Mouse (Mus musculus) kidney, adult 2 months (tissue): Measurements from ENCODE around the gene Hnrnpdl. TPM values are rescaled to one million over a fixed set of nuclear protein-coding genes. Genes with fewer than 3 reads are reported as not detected.

ENCODE experiments used
- DNase-seq: peaks from one replicate; pipeline ENCODE4 v3.0.0; 2021
- H3K27ac ChIP-seq: fragments of 200-500 bp; 2 replicates; pipeline ENCODE4 v1.5.1; 2012; ENCODE audit warnings: low read depth, low read length, control low read depth, inconsistent platforms; ENCODE audit not compliant: insufficient read depth
- H3K27me3 ChIP-seq: fragments of 200-500 bp; replicated peaks from 2 replicates; pipeline ENCODE4 v1.6.1; 2012; ENCODE audit warnings: mild to moderate bottlenecking, moderate library complexity, low read length, inconsistent platforms; ENCODE audit not compliant: control insufficient read depth, insufficient read depth
- H3K36me3 ChIP-seq: fragments of 200-500 bp; 2 replicates; pipeline ENCODE4 v1.6.1; 2012; ENCODE audit warnings: mild to moderate bottlenecking, moderate library complexity, low read length, inconsistent platforms; ENCODE audit not compliant: control insufficient read depth, insufficient read depth
- H3K4me1 ChIP-seq: fragments of 200-500 bp; 2 replicates; pipeline ENCODE4 v1.6.1; 2011; ENCODE audit warnings: low read length; ENCODE audit not compliant: control insufficient read depth, insufficient read depth
- H3K4me3 ChIP-seq: fragments of 200-500 bp; 2 replicates; pipeline ENCODE4 v1.5.1; 2011; ENCODE audit warnings: mild to moderate bottlenecking, low read depth, low read length, control low read depth; ENCODE audit not compliant: insufficient read depth
- CTCF ChIP-seq: fragments of 200-500 bp; conservative IDR thresholded peaks from 2 replicates; pipeline ENCODE4 v1.5.1; 2011; ENCODE audit warnings: low read depth, mild to moderate bottlenecking, control low read depth, low read length, moderate library complexity, mixed read lengths; ENCODE audit not compliant: insufficient read depth, insufficient read length
- POLR2A ChIP-seq: fragments of 200-500 bp; IDR thresholded peaks from one replicate; pipeline ENCODE4 v1.6.1; 2011; ENCODE audit warnings: low read depth, low read length, control low read depth
- WGBS: fragments of 180-500 bp; shearing (Covaris S2); methylation state at CpG from one replicate; pipeline ENCODE4 v1.1.7; 2018; 5-methylcytosine and 5-hydroxymethylcytosine counted together
- polyA plus RNA-seq: library from polyadenylated mRNA; depleted of rRNA; stranded (reverse); fragments of >200 nt; gene quantifications from 2 replicates; pipeline ENCODE4 v1.2.3, GENCODE M21; 2012; rRNA removed

The Hnrnpdl gene
- polyA plus RNA-seq, 1 experiment: 40.5 TPM

DNA sequence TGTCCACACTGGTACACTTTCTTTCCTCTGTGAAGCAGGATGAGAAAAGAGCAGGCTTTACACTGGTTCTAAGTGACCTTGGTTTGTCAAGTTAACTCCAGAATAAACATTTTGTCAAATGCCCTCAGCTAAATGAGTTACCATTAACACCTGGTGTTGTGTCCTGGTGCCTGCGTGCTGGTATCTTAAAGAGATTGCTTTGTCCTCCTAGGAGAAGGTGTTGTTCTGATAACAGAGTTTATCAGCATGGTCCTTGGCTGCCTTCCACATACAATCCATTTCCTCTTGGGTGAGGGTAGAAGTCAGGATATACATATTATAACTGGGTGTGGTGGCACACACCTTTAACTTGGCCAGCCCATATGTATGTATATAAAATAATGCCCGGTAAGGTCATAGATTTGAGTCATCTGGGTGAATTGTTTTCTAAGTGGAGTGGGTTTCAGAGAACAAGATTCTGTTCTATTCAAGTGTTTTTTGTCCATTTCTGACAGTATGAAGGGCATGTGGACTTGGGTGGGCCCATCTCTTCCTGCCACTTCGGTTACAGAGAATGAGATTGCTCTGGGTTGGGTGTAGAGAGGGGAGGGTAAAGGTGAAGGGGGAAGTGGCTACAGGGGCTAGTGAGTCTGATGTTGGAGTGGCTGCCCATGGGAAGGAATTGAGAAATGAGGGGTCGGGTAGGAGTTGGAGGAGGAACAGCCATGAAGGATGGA lies 33.0 kb downstream of the Hnrnpdl start:
- 88% methylated on average over 4 of the region's 4 CpGs for WGBS
- H3K36me3 ChIP-seq: no peaks in the 10 kb centered on the region
- H3K4me1 ChIP-seq: no peaks in the 10 kb centered on the region
- no peak for DNase-seq
- H3K27me3 ChIP-seq: no peaks in the 10 kb centered on the region
- TF ChIP-seq CTCF: no peak
- TF ChIP-seq POLR2A: no peak
- no peak overlapping the region for H3K27ac ChIP-seq
- H3K4me3 ChIP-seq: no peak overlapping the region

DNA sequence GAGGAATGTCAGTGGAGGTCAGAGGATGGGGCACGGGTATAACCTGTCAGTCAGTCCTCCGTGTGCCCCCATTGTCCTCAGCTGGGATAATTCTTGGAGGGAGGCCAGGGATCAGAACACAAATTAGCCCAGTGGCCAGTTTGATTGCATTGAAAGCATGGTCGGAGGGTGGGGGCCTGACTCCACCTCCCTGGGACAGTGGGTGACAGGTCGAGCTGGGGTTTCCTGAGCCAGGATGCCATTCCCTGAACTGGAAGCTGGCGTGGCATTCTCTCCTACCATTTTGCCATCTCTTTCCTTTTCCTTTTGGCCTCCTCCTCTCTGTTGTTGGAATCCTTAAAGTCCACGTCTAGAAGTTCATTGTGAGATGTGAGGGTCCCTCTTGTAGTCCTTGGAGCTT lies 33.6 kb downstream of the Hnrnpdl start:
- no peaks in the 10 kb centered on the region for H3K27me3 ChIP-seq
- no peak overlapping the region for H3K27ac ChIP-seq
- no peak for DNase-seq
- H3K4me3 ChIP-seq: no peak overlapping the region
- no peaks in the 10 kb centered on the region for H3K4me1 ChIP-seq
- H3K36me3 ChIP-seq: no peaks in the 10 kb centered on the region
- whole genome bisulfite sequencing: 84% methylated on average over 6 of the region's 6 CpGs
- TF ChIP-seq POLR2A (no peak), CTCF (no peak)

DNA sequence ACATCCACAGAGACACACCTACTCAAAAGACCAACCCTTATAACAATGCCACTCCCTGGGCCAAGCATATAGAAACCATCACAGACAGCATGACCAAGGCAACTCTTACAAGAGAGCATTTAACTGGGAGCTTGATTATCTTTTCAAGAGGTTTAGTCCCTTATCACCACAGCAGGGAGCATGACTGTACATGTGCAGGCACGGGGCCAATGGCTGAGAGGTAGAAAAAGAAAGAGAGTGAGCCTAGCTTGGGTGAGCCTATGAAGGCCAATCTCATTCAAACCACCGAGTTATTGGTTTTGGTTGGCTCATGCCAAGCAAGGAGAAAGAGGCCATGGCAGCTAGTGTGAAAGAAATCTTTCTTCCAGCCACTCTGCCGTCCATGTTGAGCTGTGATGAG lies 34.0 kb downstream of the Hnrnpdl start:
- no peak for TF ChIP-seq CTCF
- TF ChIP-seq POLR2A: no peak
- WGBS: 74% methylated on average over 3 of the region's 3 CpGs
- Histone ChIP-seq H3K4me3 (no peak overlapping the region), H3K27me3 (no peaks in the 10 kb centered on the region), H3K36me3 (no peaks in the 10 kb centered on the region), H3K4me1 (no peaks in the 10 kb centered on the region), H3K27ac (no peak overlapping the region)
- no peak for DNase-seq

DNA sequence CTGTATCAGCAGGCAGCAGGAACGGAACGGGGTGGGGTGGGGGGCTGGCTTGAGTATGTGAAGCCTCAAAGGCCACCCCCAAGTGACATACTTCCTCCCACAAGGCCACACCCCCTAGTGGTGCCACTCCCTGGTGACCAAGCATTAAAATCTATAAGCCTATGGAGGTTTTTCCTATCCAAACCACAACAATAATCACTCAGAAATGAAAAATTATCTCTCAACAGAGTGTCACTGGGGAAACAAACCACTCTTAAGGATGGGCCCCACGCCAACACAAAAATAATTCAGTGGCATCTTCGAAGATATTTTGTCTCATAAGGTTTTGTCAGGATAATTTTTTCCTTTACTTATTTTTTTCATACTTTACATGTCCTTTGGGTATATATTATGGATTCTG lies 35.6 kb downstream of the Hnrnpdl start:
- DNase-seq: no peak
- H3K36me3 ChIP-seq: no peaks in the 10 kb centered on the region
- H3K4me3 ChIP-seq: no peak overlapping the region
- H3K4me1 ChIP-seq: no peaks in the 10 kb centered on the region
- H3K27me3 ChIP-seq: no peaks in the 10 kb centered on the region
- no peak for TF ChIP-seq CTCF
- no peak for TF ChIP-seq POLR2A
- 84% methylated on average over 4 of the region's 4 CpGs for WGBS
- H3K27ac ChIP-seq: no peak overlapping the region

DNA sequence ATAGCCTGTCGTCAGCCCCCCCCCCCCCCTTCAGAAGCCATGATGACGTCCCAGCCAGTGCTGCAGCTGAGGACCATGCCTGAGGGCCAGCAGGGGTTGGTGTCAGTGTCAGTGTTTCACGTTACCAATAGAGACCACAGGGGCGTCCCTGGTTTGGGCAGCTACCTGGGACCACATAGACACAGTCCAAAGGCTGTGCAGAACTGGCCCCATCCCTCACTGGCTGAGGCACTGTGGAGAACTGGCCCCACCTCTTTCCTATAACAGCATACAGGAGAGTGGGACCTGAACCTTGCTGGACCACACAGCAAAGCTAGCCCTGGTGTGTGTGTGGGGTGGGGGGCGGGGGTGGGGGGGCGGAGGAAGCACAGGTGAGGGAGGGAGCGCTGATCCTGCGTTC lies 39.0 kb downstream of the Hnrnpdl start:
- Histone ChIP-seq H3K4me1 (no peaks in the 10 kb centered on the region), H3K4me3 (no peak overlapping the region), H3K27ac (no peak overlapping the region), H3K27me3 (no peaks in the 10 kb centered on the region), H3K36me3 (no peaks in the 10 kb centered on the region)
- WGBS: 49% methylated on average over 8 of the region's 8 CpGs
- no peak for TF ChIP-seq CTCF
- TF ChIP-seq POLR2A: no peak
- DNase-seq: no peak

DNA sequence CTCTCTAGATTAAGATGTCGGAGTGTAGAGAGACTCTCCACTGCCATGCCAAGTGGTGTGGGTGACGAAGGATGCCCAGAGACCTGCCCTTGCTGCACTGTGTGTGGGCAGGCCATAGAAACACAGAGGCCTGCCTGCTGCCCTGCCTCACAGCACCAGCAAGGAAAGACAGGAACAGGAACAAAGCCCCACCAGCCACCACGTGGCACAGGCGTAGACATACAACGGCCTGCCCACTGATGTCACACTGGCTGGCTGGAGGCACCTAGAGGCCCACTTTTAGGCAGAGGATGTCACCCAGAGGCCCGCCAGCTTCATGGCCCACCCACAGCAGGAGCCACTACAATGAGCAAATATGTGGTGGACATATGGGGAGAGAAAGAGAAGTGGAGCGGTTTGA lies 39.4 kb downstream of the Hnrnpdl start:
- DNase-seq: no peak
- 83% methylated on average over 7 of the region's 7 CpGs for WGBS
- H3K4me3 ChIP-seq: no peak overlapping the region
- no peaks in the 10 kb centered on the region for H3K4me1 ChIP-seq
- H3K27ac ChIP-seq: no peak overlapping the region
- no peaks in the 10 kb centered on the region for H3K27me3 ChIP-seq
- H3K36me3 ChIP-seq: no peaks in the 10 kb centered on the region
- no peak for TF ChIP-seq POLR2A
- no peak for TF ChIP-seq CTCF

DNA sequence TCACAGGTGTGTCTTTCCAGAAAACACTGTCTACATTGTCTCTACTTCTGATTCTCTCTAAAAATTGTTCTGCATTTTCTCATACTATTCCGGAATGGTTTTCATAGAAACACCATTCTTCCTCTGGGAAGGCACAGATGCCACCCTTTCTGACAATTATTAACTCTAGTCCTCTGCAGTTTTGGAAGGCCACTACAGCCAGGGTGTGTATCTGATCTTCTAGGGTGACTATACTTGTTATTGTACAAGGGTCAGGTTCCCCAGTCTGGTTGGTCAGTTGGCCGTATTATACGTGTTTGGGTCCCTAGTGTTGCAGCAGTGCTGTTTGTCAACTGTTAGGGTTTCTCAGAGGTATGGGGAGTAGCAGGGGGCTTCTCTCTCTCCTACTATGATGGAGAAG lies 44.8 kb downstream of the Hnrnpdl start:
- H3K4me1 ChIP-seq: no peaks in the 10 kb centered on the region
- WGBS: 63% methylated on average over 3 of the region's 3 CpGs
- H3K27me3 ChIP-seq: no peaks in the 10 kb centered on the region
- TF ChIP-seq CTCF (no peak), POLR2A (no peak)
- H3K36me3 ChIP-seq: no peaks in the 10 kb centered on the region
- H3K4me3 ChIP-seq: no peak overlapping the region
- no peak overlapping the region for H3K27ac ChIP-seq
- DNase-seq: peak; percentile 31

DNA sequence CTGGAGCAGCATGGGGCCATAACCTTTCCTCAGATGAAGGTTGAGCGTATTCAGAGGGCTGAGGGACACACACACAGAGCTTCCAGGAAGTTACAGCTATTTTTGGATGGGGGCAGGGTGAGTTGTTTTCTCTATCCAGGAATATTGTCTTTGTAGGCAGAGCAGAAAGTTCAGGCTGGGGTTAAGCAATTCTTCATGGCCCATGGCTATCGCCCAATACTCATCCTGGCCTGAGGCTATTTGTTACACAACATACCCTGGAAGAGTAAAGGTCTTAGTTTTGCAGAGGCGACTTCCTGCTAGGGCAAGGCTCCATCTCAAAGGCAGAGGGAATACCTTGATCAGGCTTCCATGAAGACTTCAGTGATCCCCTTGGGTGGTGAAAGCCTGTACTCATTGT lies 45.3 kb downstream of the Hnrnpdl start:
- Histone ChIP-seq H3K27me3 (no peaks in the 10 kb centered on the region), H3K36me3 (no peaks in the 10 kb centered on the region), H3K4me1 (no peaks in the 10 kb centered on the region), H3K4me3 (no peak overlapping the region), H3K27ac (no peak overlapping the region)
- peak; percentile 77 for DNase-seq
- TF ChIP-seq CTCF (no peak), POLR2A (no peak)
- 47% methylated on average over 3 of the region's 3 CpGs for WGBS

Other genes starting within 250 kb of the Hnrnpdl start
- gene Vamp9, start 133.4 kb downstream of the Hnrnpdl start, polyA plus RNA-seq: 0.22 TPM in 1 of 2 replicates, not detected in the other
- gene Hnrnpd, start 60.7 kb downstream of the Hnrnpdl start, polyA plus RNA-seq: 20.3 and 21.2 TPM in 2 replicates
- 1.8 and 4.1 TPM in 2 replicates for gene 4930524J08Rik, start 60.6 kb downstream of the Hnrnpdl start, polyA plus RNA-seq
- gene Enoph1, start 321 bp upstream of the Hnrnpdl start, polyA plus RNA-seq: 17.1 and 17.9 TPM in 2 replicates
- gene Tmem150c, start 120.1 kb upstream of the Hnrnpdl start, polyA plus RNA-seq: 8.1 and 9.9 TPM in 2 replicates